Mouse (Mus musculus): Measurements from ENCODE around the gene Dnah8.
"Not testable (repeated sequence)": the region's sequence is repeated elsewhere in the genome, so short reads cannot be mapped to it uniquely, and the experiment has no call there.

The Dnah8 gene

DNA sequence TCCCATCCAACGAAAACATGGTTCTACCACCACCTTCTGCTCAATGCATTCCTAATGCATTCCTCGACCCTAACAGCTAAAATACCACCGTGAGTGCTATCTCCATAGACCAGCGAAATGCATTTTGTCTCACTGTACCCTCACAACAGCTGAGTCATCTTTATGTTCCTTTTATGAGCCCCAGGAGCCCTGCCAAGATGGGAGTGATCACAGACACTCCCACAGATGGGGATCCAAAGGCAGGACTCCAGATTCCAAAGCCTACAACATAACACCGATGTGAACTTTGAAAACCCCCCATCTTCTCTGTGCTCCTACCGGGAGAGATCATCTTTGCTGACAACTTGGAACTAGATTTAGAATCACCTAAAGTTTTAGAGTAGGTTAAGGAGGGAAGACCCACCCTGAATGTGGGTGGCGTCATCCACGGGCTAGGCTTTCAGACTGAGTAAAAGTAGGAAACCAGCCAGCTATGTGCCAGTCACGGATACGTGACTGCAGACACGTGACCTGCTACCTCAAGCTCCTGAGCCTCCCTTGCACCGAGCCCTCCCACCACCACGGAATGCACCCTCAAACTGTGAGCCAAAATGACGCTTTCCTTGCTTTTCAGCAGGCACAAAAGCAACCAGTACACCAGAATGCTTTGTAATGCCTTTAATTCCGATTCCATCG is 14.7 kb upstream of the Dnah8 start:
- no peak for DNase-seq (ENCODE audit: low read depth)

DNA sequence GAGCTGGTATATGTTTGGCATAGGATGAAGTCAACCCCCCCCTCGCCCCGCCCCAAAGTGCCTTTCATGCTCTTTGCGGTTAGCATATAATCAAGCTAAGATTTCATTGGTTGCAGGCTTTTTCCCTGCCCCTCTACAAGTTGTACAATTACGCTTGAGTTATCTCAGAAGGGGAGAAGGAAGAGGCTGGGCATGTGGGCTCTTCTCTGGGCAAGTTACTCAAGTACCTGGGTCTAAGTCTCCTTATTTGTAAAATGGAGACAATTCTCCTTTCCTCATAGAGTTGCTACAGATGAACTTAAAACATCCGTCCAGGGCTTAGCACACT is 14.2 kb upstream of the Dnah8 start:
- DNase-seq (ENCODE audit: low read depth) = no peak

DNA sequence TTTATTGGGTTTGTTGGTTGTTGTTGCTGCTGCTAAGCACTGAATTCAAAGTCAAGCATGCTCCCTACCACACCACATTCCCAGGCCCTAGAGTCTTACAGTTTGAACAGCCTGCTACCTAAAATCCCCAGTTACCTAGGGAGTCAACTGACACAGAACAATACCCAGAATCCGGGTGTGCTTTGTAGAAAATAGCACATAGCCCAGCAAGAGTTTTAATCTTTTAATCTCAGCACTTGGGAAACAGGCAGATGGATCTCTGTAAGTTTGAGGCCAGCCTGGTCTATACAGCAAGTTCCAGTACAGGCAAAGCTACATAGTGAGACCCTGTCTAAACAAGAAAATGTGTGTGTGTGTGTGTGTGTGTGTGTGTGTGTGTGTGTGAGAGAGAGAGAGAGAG is 13.4 kb upstream of the Dnah8 start:
- DNase-seq (ENCODE audit: low read depth) = no peak

DNA sequence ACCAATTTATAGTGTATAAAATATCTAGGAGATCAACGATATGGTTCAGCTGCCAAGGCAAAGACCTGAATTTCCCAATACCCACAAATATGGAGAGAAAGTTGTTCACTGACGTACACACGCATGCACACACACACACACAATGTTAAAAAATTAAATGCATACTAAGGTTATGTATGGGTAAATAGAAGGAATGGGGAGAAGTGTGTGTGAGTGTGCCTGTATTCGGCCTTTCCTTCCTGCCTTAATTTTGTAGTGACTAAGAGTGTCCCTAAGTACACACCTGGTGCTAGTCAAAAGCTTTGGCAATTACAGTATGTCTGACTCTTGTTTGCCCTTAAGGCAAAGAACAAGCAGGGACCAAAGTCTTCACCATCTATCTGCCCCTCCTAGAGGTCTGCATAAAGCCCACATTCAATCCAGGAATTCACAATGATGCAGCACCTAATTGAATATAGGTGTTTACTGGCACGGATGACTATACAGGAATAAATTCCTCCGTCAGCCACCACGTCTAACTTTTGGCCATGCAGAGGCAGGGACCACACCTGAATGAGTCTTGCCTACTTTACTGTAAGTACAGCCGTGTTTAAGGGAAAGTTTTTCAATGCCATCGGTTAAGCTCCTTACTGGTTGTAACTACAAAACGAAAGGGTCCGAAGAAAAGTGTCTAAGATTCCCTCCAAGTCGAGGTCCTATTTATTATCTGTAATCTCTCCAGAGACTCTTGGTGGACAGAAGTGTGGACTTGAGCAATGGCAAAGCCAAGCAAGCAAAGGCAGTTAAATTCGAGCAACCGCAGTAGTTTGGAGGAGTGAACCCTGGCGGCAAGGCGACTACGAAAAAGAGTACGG is 12.7 kb upstream of the Dnah8 start:
- no peak for DNase-seq (ENCODE audit: low read depth)

DNA sequence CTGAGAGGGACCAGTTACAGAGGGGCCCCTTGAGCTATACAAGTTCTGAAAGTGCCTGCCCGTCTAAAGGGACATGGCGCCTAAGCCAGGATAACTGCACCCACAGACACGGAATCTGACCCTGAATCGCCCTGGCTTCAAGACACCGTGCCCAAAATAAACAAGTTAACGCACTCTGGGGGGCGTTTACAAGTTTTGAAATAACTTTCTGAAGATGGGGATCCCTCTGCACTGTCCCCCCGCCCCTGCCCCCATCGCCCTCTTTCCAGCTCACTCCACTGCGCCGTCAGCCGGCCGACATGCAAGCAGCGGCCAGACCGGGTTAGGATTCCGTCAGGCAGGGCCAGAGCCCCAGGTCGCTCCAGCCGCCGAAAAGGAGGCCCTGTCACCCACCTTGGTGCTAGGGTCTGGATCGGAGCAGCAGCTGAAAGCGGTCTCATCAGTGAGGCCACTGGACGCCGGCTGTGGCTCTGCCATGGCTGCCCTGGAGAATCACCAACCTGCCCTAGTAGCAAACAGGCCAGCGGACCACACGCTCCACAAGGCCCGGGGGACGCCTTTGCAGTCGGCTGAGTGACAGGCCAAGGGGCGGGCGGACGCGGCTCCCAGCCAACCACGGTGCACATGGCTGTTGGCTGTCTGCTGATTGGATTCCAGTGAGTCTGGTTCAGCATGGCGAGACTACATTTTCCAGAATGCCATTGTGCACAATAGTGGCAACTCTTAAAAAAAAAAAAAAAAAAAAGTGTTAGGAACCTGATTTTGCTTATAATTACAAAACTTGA is 11.9 kb upstream of the Dnah8 start:
- DNase-seq (ENCODE audit: low read depth) = peak; percentile 91

DNA sequence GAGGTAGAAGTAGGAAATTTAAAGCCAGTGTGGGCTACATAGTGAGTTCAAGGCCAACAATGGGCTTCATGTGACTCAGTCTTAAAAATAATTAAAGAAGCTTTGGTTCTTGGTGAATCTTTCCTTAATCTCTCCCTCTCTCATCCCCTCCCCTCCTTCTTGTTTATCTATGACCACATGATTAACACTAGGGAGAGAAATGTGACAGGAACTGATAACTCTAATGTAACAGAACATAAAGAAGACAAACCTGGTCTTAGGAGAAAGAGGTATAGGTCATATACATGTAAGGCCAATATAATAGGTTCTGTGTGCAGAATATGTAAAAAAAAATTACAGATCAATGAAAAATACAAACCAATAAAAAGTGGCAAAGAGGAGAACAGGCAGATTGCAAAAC is 10.8 kb upstream of the Dnah8 start:
- no peak for DNase-seq (ENCODE audit: low read depth)

DNA sequence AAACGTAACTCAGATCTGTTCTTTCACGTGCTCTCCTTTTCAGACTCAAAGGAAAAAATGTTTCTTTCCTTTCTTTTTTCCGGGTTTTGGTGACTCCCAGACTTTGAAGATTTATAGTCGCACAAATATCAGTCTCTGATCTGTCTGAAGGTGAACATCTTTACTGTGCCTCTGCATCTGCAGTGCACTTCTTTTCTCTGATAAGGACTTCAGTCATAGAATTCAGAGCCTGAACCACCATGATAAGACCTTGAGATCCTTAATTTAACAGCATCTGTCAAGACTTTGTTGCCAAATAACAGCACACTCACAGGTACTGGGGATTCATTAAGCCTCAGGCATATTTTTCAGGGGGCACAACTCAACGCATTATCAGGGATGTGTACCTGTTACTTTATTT is 8.0 kb upstream of the Dnah8 start:
- DNase-seq (ENCODE audit: low read depth) = no peak

DNA sequence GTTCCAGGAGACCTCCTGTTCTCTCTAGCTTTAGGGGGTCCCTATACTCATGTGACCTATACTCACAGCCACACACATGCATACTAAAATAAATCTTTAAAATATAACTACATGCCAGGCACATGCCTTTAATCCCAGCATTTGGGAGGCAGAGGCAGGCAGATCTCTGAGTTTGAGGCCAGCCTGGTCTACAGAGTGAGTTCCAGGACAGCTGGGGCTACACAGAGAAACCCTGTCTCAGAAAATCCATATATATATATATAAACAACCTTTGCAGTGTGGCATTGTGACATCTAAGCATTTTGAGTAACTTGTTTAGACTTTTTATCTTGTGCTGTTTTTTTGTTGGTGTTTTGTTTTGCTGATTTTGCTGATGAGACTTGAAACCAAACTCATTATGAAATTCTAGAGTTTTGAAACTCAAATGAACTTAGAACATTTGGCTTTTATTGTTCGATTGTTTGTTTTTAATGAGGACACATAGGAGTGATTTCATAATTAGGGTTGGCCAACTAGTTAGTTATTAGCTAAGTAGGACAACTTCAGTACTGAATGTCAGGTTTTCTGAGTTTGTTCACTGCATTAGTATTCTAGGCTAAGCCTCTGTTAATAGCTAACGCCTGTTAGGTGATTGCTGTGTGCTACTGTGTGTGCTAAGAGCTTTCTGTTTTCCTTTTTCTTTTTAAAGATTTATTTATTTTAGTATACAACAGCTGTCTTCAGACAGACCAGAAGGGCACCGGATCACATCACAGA is 5.8 kb upstream of the Dnah8 start:
- no peak for DNase-seq (ENCODE audit: low read depth)

DNA sequence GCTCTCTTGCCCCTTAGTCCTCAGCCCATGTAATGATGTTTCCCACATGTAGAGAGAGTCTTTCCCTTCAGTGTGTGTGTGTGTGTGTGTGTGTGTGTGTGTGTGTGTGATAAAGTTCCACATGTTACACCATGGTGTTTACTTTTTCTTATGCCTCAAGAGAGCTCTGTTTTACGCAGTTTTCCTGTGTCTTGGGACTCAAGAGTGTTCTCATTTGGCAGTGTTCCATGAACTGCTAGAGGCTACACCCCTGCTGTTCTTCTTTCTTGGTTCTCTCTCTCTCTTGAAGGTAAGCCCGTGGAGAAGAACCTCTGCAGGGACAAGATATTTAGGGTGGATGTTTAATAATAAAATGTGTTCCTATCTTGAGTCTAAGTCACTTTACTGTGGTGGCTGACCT is 5.0 kb upstream of the Dnah8 start:
- DNase-seq (ENCODE audit: low read depth) = no peak

DNA sequence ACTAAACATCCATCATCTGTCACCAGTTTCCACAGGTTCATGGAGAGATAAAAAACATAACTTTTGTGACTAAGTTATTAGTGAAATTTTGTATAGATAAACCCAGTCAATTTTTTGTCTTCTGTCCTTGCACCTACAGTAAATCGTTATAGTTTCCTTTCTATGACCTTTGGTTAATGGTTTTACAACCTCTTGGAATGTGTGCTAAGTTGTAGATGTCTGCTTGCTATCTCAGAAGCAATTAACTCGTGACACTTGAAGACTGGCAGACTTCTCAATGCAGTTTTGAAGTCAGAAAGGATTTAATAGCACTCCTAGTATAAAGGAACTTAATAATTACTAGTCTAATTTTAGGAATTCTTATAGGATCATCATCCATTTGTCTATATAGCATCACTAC is 3.6 kb upstream of the Dnah8 start:
- no peak for DNase-seq (ENCODE audit: low read depth)

DNA sequence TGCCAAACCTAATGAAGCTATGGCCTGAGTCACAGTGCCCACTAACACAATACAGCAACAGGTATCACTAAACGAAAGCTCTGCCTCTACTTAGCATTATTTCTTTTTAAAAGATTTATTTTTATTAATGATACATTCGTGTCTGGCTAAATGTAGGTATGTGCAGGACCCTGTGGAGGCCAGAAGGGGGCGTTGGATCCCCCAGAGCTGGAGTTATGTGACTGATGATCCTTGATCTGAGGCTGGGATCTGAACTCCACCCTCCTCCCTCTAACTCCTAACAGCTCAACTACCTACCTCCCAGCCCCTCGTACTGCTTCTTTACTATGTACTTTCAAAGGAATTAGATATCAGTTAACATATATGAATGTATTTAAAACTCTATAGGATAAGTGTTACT is 2.7 kb upstream of the Dnah8 start:
- peak; percentile 31 for DNase-seq (ENCODE audit: low read depth)

DNA sequence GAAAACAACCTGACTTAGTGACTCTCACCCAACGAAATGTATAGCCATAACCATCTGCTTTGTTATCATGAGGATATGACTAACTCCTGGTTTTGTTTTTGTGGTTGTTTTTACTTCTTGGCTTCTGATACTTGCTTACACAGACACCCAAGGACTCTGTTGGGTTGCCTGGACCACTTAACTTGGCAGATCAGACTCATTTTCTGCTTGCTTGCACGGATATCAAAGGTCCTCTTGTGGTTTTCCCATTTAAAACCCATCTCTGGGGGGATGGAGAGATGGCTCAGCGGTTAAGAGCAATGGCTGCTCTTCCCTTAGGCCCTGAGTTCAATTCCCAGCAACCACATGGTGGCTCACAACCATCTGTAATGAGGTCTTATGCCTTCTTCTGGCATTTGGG is 954 bp upstream of the Dnah8 start:
- DNase-seq (ENCODE audit: low read depth) = peak; percentile 43

DNA sequence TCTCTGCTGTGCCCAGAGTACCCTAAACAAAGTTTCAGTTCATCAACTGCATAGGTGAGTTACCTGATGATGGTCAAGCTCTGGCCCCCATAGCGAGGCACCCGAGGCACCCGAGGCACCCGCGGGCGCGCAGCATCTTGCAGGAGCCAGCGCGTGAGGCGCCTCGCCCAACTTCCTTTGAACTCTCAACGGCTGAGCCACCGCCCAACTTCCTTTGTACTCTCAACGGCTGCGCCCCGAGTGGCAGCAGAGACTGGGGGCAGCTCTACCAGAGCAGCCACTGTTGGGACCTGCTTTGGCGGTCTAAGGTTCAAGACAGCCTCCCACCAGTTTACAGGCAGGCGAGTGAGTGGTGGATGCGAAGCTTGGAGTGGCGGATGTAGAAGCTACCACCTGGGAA is 2.6 kb downstream of the Dnah8 start, which contains the start of gene Glo1:
TSS of gene Glo1 (minus strand) at position 153 of the 400 bp plus-strand sequence.
- not testable (repeated sequence) for DNase-seq (ENCODE audit: low read depth)

DNA sequence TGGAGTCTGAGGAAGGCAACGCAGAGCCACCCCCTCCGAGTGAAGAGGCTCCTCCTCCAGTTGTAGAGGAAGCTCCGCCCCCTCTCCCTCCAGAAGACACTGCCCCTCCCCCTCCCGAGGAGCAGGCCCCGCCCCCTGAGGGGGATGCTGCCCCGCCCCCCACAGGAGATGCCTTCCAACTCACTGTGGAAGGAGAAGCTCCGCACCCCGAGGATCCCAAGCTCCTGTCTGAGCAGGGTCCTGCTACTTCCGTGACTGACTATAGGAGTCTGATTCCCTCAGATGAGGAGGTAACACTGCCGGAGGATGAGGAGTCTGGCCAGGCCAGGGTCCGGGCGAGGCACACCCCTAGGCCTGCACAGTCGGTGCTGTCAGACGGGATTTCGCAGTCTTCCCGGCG is 11.2 kb downstream of the Dnah8 start:
- DNase-seq (ENCODE audit: low read depth) = no peak

DNA sequence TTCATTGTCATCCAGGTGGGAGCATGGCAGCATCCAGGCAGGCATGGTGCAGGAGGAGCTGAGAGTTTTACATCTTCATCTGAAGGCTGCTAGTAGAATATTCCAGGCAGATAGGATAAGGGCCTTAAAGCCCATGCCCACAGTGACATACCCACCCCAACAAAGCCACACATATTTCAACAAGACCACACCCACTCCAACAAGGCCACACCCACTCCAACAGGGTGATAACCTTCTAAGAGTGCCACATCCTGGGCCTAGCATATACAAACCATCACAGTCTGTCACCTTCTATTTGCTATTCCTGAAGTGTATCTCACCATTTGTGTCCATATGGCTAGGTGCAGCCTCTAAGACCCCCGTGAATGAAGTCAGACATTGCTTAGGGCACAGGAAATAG is 13.6 kb downstream of the Dnah8 start:
- DNase-seq (ENCODE audit: low read depth) = no peak

DNA sequence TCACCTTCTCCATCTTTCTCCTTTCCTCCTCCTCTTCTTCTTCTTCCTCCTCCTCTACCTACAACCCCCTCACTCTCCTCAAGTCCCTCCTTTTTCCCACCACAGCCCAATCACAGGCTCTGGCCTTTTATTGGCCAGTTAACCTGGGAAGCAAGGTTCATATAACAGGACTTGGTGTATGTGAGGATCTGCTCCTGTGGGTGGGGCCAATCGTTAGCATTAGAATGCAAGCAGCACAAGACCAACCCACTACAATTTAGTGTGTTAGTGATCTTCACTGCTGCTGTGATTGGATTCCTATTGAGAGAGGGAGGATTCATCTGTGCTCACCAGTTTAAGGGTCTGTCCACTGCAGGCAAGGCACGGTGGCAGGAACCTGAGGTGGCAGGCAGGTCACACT is 14.8 kb downstream of the Dnah8 start:
- DNase-seq (ENCODE audit: low read depth) = no peak

DNA sequence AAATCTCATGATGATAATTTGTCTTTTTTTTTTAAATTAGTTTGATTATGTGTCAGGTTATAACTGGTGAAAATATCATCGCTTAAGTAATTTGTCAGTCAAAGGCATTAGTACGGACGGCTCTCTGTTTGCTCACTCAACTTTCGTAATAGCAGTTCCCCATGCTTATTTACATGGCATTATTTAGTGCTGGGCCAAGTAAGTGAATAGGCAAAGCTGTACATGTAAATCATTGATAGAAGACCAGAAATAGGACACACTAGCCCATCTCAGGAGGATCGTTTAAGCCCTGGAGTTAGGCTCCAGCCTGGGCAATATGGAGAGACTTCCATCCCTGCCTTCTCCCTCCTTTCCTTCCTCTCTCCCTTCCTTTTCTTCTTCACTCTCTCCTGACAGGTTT is 16.7 kb downstream of the Dnah8 start:
- no peak for DNase-seq (ENCODE audit: low read depth)

DNA sequence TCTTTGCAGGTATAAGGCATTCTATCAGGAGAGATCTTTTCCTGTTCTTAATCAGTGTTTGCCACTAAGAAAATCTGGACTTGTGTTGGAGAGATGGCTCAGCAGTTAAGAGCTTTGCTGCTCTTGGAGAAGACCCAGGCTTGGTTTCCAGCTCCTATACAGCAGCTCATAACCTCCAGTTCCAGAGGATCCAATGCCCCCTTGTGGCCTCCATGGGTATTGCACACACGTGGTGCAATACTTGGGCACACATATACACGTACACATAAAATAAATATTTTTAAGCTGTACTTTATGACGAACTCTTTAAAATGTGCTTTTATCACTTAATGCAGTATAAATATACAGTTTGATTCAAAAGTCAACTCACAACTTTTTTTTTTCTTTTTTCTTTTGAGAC is 24.6 kb downstream of the Dnah8 start:
- DNase-seq (ENCODE audit: low read depth) = peak; percentile 50

DNA sequence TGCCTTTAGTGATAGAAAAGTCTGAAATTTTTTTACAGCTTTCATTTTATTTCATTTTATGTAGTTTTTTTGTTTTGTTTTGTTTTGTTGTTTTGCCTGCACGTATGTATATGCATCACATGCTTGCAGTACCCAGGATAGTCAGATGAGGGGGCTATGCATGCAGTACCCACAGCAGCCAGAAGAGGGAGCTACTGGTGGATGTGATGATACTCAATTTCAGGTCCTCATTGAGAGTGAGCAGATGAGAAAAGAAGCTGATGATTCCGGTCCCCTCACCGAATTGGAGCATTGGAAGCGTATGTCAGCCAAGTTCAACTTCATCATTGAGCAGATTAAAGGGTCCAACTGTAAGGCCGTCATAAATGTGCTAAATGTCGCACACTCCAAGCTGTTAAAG is 28.9 kb downstream of the Dnah8 start:
- DNase-seq (ENCODE audit: low read depth) = peak; percentile 59

DNA sequence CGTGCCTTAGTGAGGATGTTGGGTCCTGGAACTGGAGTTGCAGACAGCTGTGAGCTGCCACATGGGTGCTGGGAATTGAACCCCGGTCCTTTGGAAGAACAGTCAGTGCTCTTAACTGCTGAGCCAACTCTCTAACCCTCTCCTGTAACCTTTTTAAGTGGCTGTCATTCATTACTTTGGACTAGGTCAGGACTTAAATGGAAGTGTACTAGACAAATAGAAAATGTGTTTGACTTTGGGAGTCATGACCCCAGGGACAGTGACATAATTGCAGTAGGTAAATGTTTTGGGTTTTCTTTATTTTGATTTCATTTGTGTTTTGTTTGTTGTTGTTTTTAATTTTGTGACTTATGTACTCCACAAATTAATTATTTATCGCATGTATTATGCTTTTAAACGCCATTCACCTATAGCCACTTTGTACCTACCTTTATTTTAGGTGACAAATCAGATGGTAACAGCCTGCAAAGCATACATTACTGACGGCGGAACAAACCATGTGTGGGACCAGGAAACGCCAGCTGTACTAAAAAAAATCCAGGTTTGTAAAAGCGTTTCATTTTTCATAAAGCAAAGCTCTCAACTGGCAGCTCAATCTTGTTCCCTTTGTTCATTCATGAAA is 33.5 kb downstream of the Dnah8 start:
- DNase-seq (ENCODE audit: low read depth) = no peak

DNA sequence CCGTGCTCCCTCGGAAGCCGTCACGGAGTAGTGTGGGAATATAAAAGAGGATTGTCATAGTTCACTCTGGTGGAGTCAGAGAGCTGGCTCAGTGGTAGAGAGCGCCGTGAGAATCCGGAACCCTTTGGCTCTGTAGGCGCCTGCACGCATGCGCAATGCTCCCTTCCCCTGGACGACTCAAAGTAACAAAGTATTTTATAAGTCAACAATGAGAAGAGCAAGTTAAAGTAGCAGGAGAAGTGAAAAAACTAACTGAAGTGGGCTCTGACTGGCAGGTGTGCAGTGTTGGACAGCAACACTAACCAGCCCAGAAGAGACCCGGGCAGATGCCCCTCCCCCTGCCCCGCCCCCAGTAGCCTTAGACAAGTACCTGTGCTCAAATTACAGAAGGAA is 34.0 kb downstream of the Dnah8 start:
- DNase-seq (ENCODE audit: low read depth) = peak; percentile 62

DNA sequence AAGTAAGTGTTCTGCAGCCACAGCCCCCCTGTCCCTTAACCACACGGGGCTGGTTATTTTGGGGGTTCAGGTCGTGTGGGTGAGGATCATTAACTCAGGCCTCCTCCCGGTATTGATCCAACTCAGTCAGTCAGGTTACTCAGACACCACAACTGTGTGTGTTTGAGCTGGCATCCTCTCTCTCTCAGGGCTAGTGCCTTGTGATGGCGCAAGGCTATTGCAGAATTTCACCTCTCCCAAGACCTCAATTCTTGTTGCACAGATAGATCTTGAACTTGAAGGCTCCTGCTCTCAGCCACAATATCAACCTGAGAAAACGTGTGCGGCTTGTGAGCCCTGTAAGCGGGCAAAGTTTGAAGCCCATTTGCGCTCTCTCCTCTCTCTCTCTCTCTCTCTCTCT is 38.0 kb downstream of the Dnah8 start:
- no peak for DNase-seq (ENCODE audit: low read depth)
